Mouse (Mus musculus) spleen, adult 2 months (tissue): ENCODE data around the gene Nfkb2.

Experiments
- CTCF ChIP-seq: fragments of 200-500 bp; IDR thresholded peaks from 2 replicates; pipeline ENCODE4 v1.5.1; 2011; ENCODE audit warnings: mild to moderate bottlenecking, inconsistent platforms; ENCODE audit not compliant: insufficient read depth, insufficient read length, insufficient replicate concordance; ENCODE audit errors: extremely low read depth
- POLR2A ChIP-seq: fragments of 200-500 bp; IDR thresholded peaks from 2 replicates; pipeline ENCODE4 v1.6.1; 2011; ENCODE audit warnings: low read depth, low read length, inconsistent platforms

GRCm38 (mm10) chr19:46314151-46314601 lies 10.1 kb downstream of the Nfkb2 start:
- TF ChIP-seq POLR2A (no peak), CTCF (no peak)
